11 mouse cellular contexts compared by ENCODE assay signal in the genomic region with DNA sequence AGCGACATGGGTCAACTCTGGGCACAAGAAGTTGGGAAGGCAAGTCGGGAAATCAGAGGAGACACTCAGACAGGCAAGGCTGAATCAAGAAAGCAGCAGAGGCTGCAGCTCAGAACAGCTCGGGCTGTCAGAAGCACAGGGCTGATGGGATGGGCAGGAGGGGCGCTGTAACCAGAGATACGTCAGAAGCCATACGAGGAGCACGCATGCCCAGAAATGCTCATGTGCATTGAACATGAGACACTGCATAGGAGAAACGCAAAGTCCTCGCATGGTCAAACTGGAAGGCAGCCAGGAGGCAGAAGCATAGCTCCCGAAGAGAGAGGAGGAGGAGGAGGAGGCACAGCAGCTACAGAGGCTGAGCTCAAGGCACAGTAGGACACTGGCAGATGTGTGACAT. TPM values are rescaled to one million over a fixed set of nuclear protein-coding genes. Genes with fewer than 3 reads are reported as not detected.
DNase-seq lines count a peak whose midpoint lies in the region; ATAC-seq and TF ChIP-seq lines count a peak whose summit lies in the region.
"Had no signal": no experiment of that assay in that cellular context is flagged by ENCODE, and none has a peak within 500 bp of the region (broad histone marks: within the 10 kb centered on the region; RNA-seq: fewer than 3 reads in every experiment).

No protein-coding gene starts in this region.

- intact Hi-C loops in heart, postnatal 25 days (cut with DNase I): no loop called here

- no peak for TF ChIP-seq CTCF in heart, postnatal 0 days (IDR thresholded peaks at IDR 0.05; ENCODE audit: low read depth)
- TF ChIP-seq CTCF in cortical plate, adult 2 months (IDR thresholded peaks at IDR 0.05; ENCODE audit: extremely low read depth, insufficient read depth, low read length): no peak
- no peak; the same call in 1 of the 2 replicates for TF ChIP-seq CTCF in midbrain, postnatal 0 days (IDR thresholded peaks at IDR 0.05)

- TF ChIP-seq POLR2A in cortical plate, adult 2 months (IDR thresholded peaks at IDR 0.05; ENCODE audit: extremely low read depth, insufficient read depth, low read length): peak; percentile 78

- TF ChIP-seq EP300 in heart, postnatal 0 days (IDR thresholded peaks at IDR 0.05; ENCODE audit: low read depth): no peak

- no peak; the same call in 1 of the 2 replicates for ATAC-seq in heart, postnatal 0 days (ENCODE audit: insufficient read depth, low read depth)
- ATAC-seq in hindbrain, embryonic 15.5 days (ENCODE audit: low FRiP score, low read depth): peak; percentile 86
- ATAC-seq in midbrain, postnatal 0 days (ENCODE audit: low FRiP score): peak; percentile 80; the same call in 1 of the 2 replicates
- no peak for ATAC-seq in cerebellum, adult (ENCODE audit: insufficient number of reproducible peaks, low FRiP score, low TSS enrichment)

- no peaks in the 10 kb centered on the region for H3K36me3 ChIP-seq in heart, postnatal 0 days (replicated peaks; ENCODE audit: control insufficient read depth, insufficient read depth, low read length)
- peaks cover 5% of the 10 kb centered on the region; the same call in 1 of the 2 replicates for H3K36me3 ChIP-seq in hindbrain, embryonic 15.5 days
- peaks cover 11% of the 10 kb centered on the region for H3K36me3 ChIP-seq in midbrain, postnatal 0 days (ENCODE audit: insufficient read depth, low read length)

- H3K4me2 ChIP-seq in heart, postnatal 0 days (ENCODE audit: low read depth, low read length): peak overlapping the region; percentile 18; the same call in 1 of the 2 replicates
- 0 out of 2 replicates have a peak overlapping the region, but pooled peaks have one; percentile 23 for H3K4me2 ChIP-seq in hindbrain, embryonic 15.5 days
- H3K4me2 ChIP-seq in midbrain, postnatal 0 days (ENCODE audit: low read depth, low read length, poor library complexity, severe bottlenecking): peak overlapping the region; percentile 10; the same call in 1 of the 2 replicates

- H3K4me3 ChIP-seq in heart, postnatal 0 days (ENCODE audit: low read depth, low read length): no peak overlapping the region
- peak overlapping the region; percentile 35 for H3K4me3 ChIP-seq in cortical plate, adult 2 months (ENCODE audit: insufficient read depth, low read length)
- H3K4me3 ChIP-seq in hindbrain, embryonic 15.5 days: no peak overlapping the region
- no peak overlapping the region for H3K4me3 ChIP-seq in midbrain, postnatal 0 days (ENCODE audit: low read depth, low read length)

- WGBS in heart, postnatal 0 days: 40% methylated on average over 10 of the region's 10 CpGs
- WGBS in hindbrain, embryonic 15.5 days: 56% methylated on average over 10 of the region's 10 CpGs
- 49% methylated on average over 10 of the region's 10 CpGs for WGBS in midbrain, postnatal 0 days

- H3K27me3 ChIP-seq in heart, postnatal 0 days (ENCODE audit: control insufficient read depth, insufficient read depth, low read length): no peaks in the 10 kb centered on the region
- H3K27me3 ChIP-seq in hindbrain, embryonic 15.5 days: no peaks in the 10 kb centered on the region
- no peaks in the 10 kb centered on the region for H3K27me3 ChIP-seq in midbrain, postnatal 0 days (ENCODE audit: insufficient read depth, low read length)

- no peak overlapping the region for H3K9ac ChIP-seq in heart, postnatal 0 days (replicated peaks; ENCODE audit: low read depth, low read length)
- H3K9ac ChIP-seq in hindbrain, embryonic 15.5 days: no peak overlapping the region
- no peak overlapping the region for H3K9ac ChIP-seq in midbrain, postnatal 0 days (replicated peaks; ENCODE audit: low read length, poor library complexity, severe bottlenecking)

- no peaks in the 10 kb centered on the region for H3K9me3 ChIP-seq in heart, postnatal 0 days (replicated peaks; ENCODE audit: control insufficient read depth, low read length)
- no peaks in the 10 kb centered on the region for H3K9me3 ChIP-seq in hindbrain, embryonic 15.5 days
- H3K9me3 ChIP-seq in midbrain, postnatal 0 days (ENCODE audit: low read length): no peaks in the 10 kb centered on the region

- no peaks in the 10 kb centered on the region for H3K4me1 ChIP-seq in heart, postnatal 0 days (ENCODE audit: control insufficient read depth, insufficient read depth)
- peaks cover 3% of the 10 kb centered on the region; the same call in 1 of the 2 replicates for H3K4me1 ChIP-seq in cortical plate, adult 2 months (ENCODE audit: control insufficient read depth, insufficient read depth, low read length)
- H3K4me1 ChIP-seq in hindbrain, embryonic 15.5 days (replicated peaks): no peaks in the 10 kb centered on the region
- no peaks in the 10 kb centered on the region for H3K4me1 ChIP-seq in midbrain, postnatal 0 days (ENCODE audit: insufficient read depth, low read length)

- DNase-seq in heart, postnatal 0 days (ENCODE audit: low spot score): no peak
- DNase-seq in heart, postnatal 25 days (ENCODE audit: low spot score): no peak
- DNase-seq in midbrain, postnatal 0 days (ENCODE audit: low spot score): peak; percentile 81
- no peak for DNase-seq in urinary bladder, adult 18-20 months (ENCODE audit: low spot score in 2 of 2)
- no peak for DNase-seq in urinary bladder, postnatal 4 days (ENCODE audit: low spot score in 2 of 2)
- DNase-seq: cerebellum, adult 11-12 months; heart, postnatal 10 days; lung, adult 2 months had no signal

- no peak overlapping the region for H3K27ac ChIP-seq in heart, postnatal 0 days (ENCODE audit: low read depth)
- H3K27ac ChIP-seq in cortical plate, adult 2 months (ENCODE audit: insufficient read depth, low read length): no peak overlapping the region
- H3K27ac ChIP-seq in hindbrain, embryonic 15.5 days (replicated peaks): peak overlapping the region; percentile 61; the same call in 1 of the 2 replicates
- H3K27ac ChIP-seq in midbrain, postnatal 0 days (ENCODE audit: low read depth, low read length): no peak overlapping the region

RNA-seq across cellular contexts. Expression of a gene that starts 38.9 kb away (rescaled TPM):
- total RNA-seq in heart, postnatal 0 days (2014; rRNA removed; ENCODE audit: low replicate concordance): 2.3 and 6.1 TPM in 2 replicates
- polyA plus RNA-seq in heart, postnatal 0 days (2015; fragmentation: Nextera tagmentation; extraction: Ambion mirVana): 54.9 and 56.1 TPM in 2 replicates
- total RNA-seq in heart, postnatal 25 days (2021): 10 to 100 TPM; 38.1 to 38.4 TPM
- polyA plus RNA-seq in cortical plate, adult 2 months (2012; rRNA removed): 67.7 and 71.4 TPM in 2 replicates
- polyA plus RNA-seq in hindbrain, embryonic 15.5 days (2015; fragmentation: Nextera tagmentation; extraction: Ambion mirVana): 94.8 and 94.9 TPM in 2 replicates
- 9.4 and 12.8 TPM in 2 replicates for total RNA-seq in midbrain, postnatal 0 days (2014; rRNA removed)
- 78.9 and 84.3 TPM in 2 replicates for polyA plus RNA-seq in midbrain, postnatal 0 days (2015; fragmentation: Nextera tagmentation; extraction: Ambion mirVana)

Comparison
In these comparisons a context has a peak if more than half of its experiments do, and no peak if none do; other contexts are left out.
1. ATAC-seq: peak in hindbrain, embryonic 15.5 days (single experiment) and midbrain, postnatal 0 days (single experiment); none in heart, postnatal 0 days (single experiment) and cerebellum, adult (single experiment).
2. Peak in every context shown above with its lines, with median percentiles within 50 percentile points of each other: H3K4me2 ChIP-seq.